In the genomic region with DNA sequence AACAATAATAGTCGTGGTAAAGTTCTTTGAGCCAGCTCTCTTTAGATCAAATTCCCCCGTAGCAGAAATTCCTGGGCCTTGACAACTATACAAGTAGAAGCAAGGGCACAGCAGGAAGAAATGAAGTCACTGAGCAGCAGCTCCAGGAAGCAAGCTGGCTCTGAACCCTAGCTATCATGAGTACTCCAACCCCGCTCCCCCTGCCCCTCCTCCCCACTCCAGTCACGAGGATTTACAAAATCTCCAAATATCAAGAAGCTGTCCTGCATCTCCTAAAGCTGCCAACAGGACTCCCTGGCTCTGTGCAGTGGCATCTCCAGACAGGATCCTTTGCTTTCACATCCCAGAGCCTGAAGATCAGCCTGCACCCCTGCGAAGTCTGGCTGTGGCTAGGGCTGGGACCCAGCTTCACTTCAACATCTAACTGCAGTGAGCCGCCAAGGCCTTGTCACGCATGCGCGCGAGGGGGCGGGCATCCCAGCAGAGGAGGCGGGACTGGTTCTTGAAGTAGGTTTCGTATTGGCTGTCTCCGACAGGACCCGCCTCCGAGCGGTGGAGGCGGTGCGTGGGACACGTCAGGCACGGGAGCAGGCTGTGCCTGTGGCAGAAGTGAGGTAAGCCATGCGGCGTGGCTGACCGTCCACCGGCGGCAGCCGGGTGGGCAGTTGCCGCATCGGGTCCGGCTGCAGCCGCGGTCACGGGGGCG, we compare ENCODE assay signal across 7 mouse cellular contexts. TPM values are rescaled to one million over a fixed set of nuclear protein-coding genes. Genes with fewer than 3 reads are reported as not detected.
A peak's percentile ranks its signal among the peaks of the same experiment; 100 is the strongest.
DNase-seq lines count a peak whose midpoint lies in the region; ATAC-seq lines count a peak whose summit lies in the region.

Gene Focad, plus strand, starts transcription at position 568 of the 706 bp plus-strand sequence.

- H3K4me1 ChIP-seq in intestine, embryonic 16.5 days (ENCODE audit: control insufficient read depth, insufficient read depth, low read length), result peaks cover 4% of the 10 kb centered on the region
- peaks cover 3% of the 10 kb centered on the region; the same call in 1 of the 2 replicates for H3K4me1 ChIP-seq in midbrain, embryonic 11.5 days (ENCODE audit: control insufficient read depth, insufficient read depth, low read length)

- peak within 1 kb of the TSS; percentile 87 for H3K4me3 ChIP-seq in intestine, embryonic 16.5 days (ENCODE audit: low read length)
- H3K4me3 ChIP-seq in midbrain, embryonic 11.5 days (ENCODE audit: low read depth, low read length), result peak within 1 kb of the TSS; percentile 72

- WGBS in intestine, embryonic 16.5 days, result under 1% methylated on average over 34 of the region's 34 CpGs
- under 1% methylated on average over 34 of the region's 34 CpGs for WGBS in midbrain, embryonic 11.5 days

- no peaks in the 10 kb centered on the region for H3K9me3 ChIP-seq in intestine, embryonic 16.5 days (ENCODE audit: control insufficient read depth, low read length)
- H3K9me3 ChIP-seq in midbrain, embryonic 11.5 days (ENCODE audit: control insufficient read depth, low read length), result no peaks in the 10 kb centered on the region

- peak; percentile 100 for ATAC-seq in intestine, embryonic 16.5 days
- ATAC-seq in midbrain, embryonic 11.5 days (ENCODE audit: low FRiP score), result peak; percentile 100

- peak within 1 kb of the TSS; percentile 49 for H3K27ac ChIP-seq in intestine, embryonic 16.5 days (ENCODE audit: low read length)
- no peak within 1 kb of the TSS for H3K27ac ChIP-seq in midbrain, embryonic 11.5 days (ENCODE audit: low read depth, low read length)

- no peaks in the 10 kb centered on the region for H3K36me3 ChIP-seq in intestine, embryonic 16.5 days (ENCODE audit: control insufficient read depth, insufficient read depth, low read length)
- no peaks in the 10 kb centered on the region for H3K36me3 ChIP-seq in midbrain, embryonic 11.5 days (ENCODE audit: control insufficient read depth, insufficient read depth, low read length)

- intact Hi-C loops in left cerebral cortex, postnatal 36 days (cut with DNase I), result loop anchor here (2.0 kb wide), 1 partner anchor 59 kb away; no protein-coding TSS in a partner anchor

- H3K9ac ChIP-seq in intestine, embryonic 16.5 days (ENCODE audit: low read depth, low read length), result peak within 1 kb of the TSS; percentile 91
- peak within 1 kb of the TSS; percentile 71 for H3K9ac ChIP-seq in midbrain, embryonic 11.5 days (ENCODE audit: low read length)

- peak within 1 kb of the TSS; percentile 92 for H3K4me2 ChIP-seq in intestine, embryonic 16.5 days (ENCODE audit: low read depth, low read length)
- peak within 1 kb of the TSS; percentile 92 for H3K4me2 ChIP-seq in midbrain, embryonic 11.5 days

- no peaks in the 10 kb centered on the region for H3K27me3 ChIP-seq in intestine, embryonic 16.5 days (replicated peaks; ENCODE audit: control insufficient read depth, insufficient read depth, low read length)
- no peaks in the 10 kb centered on the region for H3K27me3 ChIP-seq in midbrain, embryonic 11.5 days (ENCODE audit: control insufficient read depth, insufficient read depth, low read length)

- peak; percentile 98 for DNase-seq in adrenal gland, adult 8-10 months
- DNase-seq in embryo, embryonic 9.5 days (ENCODE audit: extremely low spot score), result peak; percentile 97
- peak; percentile 95 to 97 for DNase-seq in gastrocnemius, postnatal 4 days (ENCODE audit: low spot score in 2 of 2)
- DNase-seq in left cerebral cortex, postnatal 36 days (ENCODE audit: low spot score in 2 of 2), result peak; percentile 98
- peak; percentile 99 for DNase-seq in midbrain, embryonic 11.5 days (ENCODE audit: low spot score, missing footprints)
- DNase-seq in skeletal muscle tissue, adult 2 months (ENCODE audit: low read depth, low spot score), result peak; percentile 99

RNA-seq across cellular contexts. Expression of gene Focad, which starts in this region (rescaled TPM):
- 10 to 100 TPM; 28.8 to 31.9 (median 29.9) TPM for total RNA-seq in adrenal gland, adult 8-10 months (2022)
- total RNA-seq in gastrocnemius, postnatal 4 days (2021), result 10 to 100 TPM; 17.5 to 17.7 TPM
- 11.2 and 11.7 TPM in 2 replicates for polyA plus RNA-seq in intestine, embryonic 16.5 days (2015; fragmentation: Nextera tagmentation; extraction: Ambion mirVana)
- total RNA-seq in left cerebral cortex, postnatal 36 days (2021), result 10 to 100 TPM; 44.2 to 53.5 TPM
- polyA plus RNA-seq in midbrain, embryonic 11.5 days (2014; fragmentation: Nextera tagmentation; extraction: Ambion mirVana), result 18.5 and 19.7 TPM in 2 replicates
